Mouse (Mus musculus): ENCODE measurements around the gene Apol7b.

The Apol7b gene

GRCm38 (mm10) chr15:77384340-77385030 lies 62.8 kb downstream of the Apol7b start:
- DNase-seq (ENCODE audit: low read depth, low spot score), result no peak

- DNase-seq (ENCODE audit: low read depth, low spot score), result no peak
Measured at GRCm38 (mm10) chr15:77382880-77383279, 64.4 kb downstream of the Apol7b start.

- DNase-seq (ENCODE audit: low read depth, low spot score), result no peak
Measured at GRCm38 (mm10) chr15:77382271-77382850, 64.9 kb downstream of the Apol7b start.

- DNase-seq (ENCODE audit: low read depth, low spot score), result no peak
Measured at GRCm38 (mm10) chr15:77381481-77381880, 65.8 kb downstream of the Apol7b start.

- no peak for DNase-seq (ENCODE audit: low read depth, low spot score)
Measured at GRCm38 (mm10) chr15:77379921-77380320, 67.4 kb downstream of the Apol7b start.

GRCm38 (mm10) chr15:77377419-77377818 lies 69.9 kb downstream of the Apol7b start:
- no peak for DNase-seq (ENCODE audit: low read depth, low spot score)

- DNase-seq (ENCODE audit: low read depth, low spot score), result no peak
Measured at GRCm38 (mm10) chr15:77376920-77377319, 70.4 kb downstream of the Apol7b start.

Measured in ZHBTc4 (cell line).